Mouse (Mus musculus) adrenal gland, adult 18-20 months (tissue): ENCODE measurements at regions not wholly inside any gene's neighbourhood (a gene's known extent, or its start where the extent isn't known, plus 50 kb on each side); places are given as distances from the start of the nearest gene placed in this dataset.

Source experiments
- DNase-seq, 2 experiments: peaks; one replicate each; pipeline ENCODE4 v3.0.0; 2021 to 2022; ENCODE audit warnings: low spot score in 2 of 2

DNA sequence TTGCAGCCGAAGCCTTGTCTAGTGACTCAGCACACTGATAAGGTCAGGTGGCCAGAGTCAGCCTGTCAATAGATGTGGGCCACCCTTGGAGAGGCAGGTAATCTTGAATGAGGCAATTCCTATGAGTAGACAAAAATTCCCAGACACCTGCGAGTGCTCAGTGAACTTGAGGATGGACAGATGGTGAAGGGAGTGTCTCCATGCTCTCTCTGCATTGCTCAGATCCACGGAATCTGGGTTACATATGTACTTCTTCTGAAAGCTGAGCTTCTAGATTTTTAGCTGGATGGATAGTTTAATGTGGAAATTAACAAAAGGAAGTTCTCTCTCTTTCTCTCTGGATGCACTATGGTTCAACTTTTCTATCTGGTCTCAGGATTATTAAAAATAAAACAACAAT, 396.6 kb upstream of the Fbxo33 start:
- no peak for DNase-seq

DNA sequence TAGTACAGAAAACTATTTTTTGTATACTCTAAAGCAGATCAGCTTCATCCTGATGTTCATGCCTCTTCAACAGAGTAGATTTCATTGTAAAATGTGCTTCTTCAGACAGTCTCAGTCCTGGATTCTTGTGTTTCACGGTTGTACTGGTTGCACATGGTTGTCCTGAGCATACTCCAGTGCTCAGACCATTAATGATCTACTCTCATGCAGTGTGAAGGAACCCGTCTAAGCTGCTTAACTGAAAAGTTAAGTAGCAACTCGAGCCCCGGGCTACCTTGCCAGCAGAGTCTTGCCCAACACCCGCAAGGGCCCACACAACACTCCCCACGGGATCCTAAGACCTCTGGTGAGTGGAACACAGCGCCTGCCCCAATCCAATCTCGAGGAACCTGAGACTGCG, 380.3 kb upstream of the Fbxo33 start:
- DNase-seq, result no peak

DNA sequence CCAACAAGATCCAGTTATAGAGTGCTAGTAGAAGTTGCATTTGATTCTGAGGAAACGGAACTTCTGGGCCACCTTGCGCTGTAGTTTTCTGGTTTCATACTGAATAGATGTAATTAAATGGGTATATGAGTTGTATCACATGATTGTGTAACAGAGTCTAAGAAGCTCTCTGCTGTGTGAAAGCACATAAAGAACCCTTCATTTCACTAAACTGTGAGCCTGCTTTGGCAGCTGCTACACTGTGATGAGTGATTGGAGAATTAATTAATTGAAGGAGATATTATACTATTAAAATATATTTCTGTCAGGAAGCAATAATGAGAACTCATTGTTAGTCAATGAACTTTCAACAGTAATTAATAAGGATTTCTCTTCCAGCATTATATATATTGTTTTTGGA, 369.8 kb upstream of the Fbxo33 start:
- no peak for DNase-seq

DNA sequence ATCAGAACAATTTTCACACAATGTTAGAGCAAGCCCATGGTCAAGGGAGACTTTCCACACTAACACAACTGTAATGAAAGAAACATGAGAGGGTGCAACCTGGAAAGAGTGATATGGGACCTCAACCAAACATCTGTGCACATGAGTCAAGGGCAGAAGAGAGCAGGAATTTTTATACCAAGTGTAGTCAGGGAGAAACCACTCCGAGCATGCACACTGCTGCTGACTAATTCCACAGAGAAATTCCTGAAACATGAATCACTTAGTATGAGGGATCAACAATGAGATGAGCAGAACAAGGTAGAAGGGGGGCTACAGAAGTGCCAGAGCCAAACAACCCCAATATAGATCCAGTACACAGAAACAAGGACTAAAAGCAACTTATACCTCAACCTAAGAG, 363.1 kb upstream of the Fbxo33 start:
- DNase-seq, result no peak

DNA sequence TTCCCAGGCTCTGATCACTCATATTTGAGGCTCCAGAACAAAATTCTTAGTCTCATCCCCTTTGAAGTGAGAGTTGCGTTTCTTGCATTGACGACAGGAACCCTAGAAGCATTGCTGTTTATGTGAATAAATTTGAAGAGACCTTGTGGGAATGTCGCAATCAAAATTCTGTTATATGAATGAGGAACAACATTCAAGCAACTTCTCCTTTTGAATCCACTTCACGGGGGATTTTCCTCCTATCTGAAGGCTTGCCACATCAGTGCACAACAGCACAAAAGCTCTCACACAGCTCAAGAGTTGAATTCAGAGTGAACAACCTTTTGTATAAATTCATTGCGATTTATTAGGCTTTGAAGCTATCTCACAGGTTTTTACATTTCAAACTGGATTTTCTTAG, 360.2 kb upstream of the Fbxo33 start:
- no peak for DNase-seq

DNA sequence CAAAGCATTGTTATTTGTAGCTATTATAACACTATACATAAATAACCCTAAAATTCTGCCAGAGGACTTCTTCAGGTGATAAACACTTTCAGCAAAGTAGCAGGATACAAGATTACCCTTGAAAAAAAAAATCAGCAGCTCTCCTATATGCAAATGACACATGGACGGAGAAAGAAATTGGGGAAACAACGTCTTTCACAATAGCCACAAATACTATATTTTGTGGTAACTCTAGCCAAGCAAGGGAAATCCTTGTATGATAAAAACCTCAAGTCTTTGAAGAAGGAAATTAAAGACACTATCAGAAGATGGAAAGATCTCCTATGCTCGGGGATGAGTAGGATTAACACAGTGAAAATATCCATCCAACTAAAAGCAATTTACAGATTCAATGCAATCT, 344.4 kb upstream of the Fbxo33 start:
- DNase-seq, result no peak

DNA sequence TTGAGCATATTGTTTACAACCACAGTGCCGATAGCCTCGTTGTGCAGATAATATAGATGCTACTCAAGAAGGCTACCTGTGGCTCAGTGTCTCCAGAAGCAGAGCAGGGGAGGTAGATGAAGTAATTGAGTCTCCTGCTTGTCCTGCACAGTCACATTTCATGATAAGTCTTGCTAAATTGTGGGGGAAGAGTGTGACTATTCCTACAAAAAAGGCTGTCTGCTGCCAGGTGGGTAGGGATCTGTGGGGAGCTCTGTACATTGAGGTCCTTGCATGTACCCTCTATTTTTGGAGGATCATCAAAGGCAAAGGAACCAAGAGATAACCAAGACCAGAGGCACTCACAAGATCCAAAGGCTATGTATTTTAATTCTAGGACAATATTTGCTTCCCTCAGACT, 320.3 kb upstream of the Fbxo33 start:
- no peak for DNase-seq

DNA sequence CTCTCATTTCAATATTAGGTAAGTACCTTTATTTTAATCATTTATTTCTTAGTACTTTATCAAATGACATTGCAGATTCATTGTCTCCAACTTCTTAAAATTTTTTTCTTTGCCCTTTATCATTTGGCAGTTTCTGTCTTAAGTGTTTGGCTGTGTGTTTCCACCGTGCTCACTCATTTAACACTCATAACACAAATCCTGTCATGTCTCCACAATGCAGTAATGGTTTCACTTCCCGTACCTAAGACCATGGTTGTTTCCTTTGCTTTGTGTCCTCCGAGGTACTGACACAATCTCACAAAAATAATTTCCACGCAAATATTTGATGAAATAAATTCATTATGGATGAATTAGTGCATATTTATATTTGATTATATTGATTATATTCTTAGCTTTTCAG, 311.0 kb upstream of the Fbxo33 start:
- DNase-seq, result no peak

DNA sequence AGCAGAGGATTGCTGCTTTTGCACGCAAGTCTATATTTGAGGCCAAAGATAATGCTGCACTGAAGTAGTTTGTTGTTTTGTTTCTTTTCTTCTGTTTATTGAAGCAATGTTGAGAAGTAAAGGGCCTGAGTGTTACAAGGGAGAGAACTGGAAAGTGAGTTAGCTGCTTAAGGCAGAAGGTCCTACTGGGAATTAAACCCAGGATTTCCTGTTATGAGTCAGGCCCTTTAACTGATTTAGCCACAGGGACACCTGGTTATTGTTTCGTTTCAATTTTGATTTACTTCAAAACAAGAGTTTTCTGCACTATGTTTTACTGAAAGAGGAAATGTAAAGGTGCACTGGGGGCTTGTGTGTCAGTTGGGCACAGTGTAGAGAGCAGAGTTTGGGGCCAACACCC, 303.8 kb upstream of the Fbxo33 start:
- no peak for DNase-seq

DNA sequence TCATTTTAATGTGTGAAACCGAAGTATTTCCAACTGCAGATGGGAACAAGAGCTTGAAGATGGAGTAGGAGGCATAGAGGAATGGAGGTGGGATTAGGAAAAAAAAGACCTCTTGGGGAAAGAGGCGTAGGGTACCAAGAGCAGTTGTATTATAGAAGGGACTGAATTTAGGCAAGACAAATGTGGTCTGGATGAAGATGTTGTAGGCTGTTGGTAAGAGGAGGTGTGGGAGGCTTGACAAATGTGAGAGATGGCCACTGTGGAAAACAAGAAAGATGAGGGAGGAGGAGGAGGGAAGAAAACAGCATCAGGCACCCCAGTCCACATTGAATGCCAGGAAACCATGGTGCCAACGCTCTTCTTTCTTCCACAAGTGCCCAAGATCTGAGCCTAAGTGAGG, 302.4 kb upstream of the Fbxo33 start:
- no peak for DNase-seq

DNA sequence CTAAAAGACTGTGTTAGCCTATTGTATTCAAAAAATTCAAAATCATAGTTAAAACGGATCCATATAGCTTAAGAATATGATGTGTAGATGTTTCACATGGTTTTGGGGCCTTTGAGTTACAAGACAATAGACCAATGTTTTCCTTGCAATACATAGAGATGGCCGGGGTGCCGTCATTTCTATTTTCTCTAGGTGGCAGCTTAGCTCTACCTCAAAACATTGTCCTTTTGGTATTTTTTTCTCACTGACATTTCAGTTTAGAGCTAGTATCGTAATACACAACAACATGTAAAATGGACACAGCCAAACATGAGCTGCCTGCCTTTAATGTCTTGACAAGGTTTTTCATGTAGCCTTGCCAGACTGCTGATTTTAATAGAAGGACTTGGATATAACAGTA, 290.3 kb upstream of the Fbxo33 start:
- DNase-seq, result no peak

DNA sequence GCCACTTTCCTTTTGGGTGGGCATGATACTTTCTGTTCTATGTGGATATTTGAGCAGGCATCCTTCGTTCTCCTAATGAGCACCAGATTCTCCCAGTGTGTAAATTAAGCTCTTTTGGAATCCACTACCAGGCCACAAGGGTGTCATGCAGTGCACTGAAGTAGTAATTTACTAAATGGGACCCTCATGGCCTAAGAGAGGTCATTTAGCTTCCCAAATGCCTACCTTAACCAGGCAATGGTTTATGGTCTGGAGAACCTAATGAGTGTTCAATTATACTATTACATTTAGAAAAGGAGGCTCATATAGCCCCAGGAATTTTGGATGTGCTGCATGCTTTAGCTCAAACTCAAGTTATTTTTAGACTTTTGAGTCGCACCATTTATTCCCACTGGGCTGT, 289.6 kb upstream of the Fbxo33 start:
- no peak for DNase-seq

DNA sequence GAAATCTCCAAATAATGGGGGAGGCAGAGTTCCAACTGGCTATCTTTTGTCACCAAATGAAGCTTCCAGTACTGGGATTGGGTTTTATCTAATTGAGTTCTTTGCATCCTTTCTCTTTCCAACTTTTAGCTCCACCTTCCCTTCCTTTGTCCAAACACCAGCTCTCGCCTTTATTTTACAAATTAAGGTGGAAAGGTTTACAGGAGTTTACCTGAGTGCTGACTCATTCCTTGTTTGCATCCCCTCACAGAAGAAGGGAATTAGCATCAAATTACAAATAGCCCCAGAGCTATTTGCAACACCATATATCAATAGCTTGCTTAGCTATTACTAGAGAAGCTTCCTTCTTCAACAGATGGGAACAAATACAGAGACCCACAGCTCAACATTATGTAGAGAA, 287.9 kb upstream of the Fbxo33 start:
- no peak for DNase-seq

DNA sequence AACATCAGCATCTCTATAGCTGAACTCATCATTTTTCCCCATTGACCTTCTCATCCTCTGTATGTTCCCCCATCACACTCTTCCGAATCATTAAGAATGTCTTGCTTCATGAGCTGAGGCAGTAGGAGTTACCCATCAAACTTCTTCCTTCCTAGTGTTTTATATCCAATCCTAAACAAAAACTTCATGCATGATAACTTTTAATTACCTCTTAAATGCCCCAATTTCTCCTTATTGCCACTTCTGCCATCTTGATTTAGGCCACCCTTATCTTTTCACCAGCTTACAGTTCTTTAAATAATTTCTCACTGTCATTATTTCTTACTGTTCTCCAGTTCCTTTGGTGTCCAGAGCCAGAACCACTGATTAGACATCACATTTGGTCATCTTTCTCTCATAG, 277.9 kb upstream of the Fbxo33 start:
- DNase-seq, result no peak

DNA sequence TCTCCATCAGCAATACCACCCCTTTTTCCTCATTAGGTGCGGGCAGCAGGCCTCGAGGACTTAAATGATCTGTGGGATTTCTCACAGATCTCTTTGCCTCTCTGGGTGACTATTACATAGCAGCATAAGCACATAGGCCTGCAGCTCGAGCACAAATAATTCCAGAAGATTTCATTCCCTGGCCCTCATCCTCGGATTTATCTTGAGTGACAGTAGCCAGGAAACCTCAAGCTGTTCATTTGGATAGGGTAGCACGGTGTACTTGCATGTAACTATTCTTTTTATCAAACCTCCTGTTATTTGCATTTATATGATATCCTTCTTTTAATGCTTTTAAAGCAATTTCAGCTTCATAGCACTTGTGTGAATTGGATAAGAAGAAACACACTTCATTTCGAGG, 268.5 kb upstream of the Fbxo33 start:
- DNase-seq, result no peak

DNA sequence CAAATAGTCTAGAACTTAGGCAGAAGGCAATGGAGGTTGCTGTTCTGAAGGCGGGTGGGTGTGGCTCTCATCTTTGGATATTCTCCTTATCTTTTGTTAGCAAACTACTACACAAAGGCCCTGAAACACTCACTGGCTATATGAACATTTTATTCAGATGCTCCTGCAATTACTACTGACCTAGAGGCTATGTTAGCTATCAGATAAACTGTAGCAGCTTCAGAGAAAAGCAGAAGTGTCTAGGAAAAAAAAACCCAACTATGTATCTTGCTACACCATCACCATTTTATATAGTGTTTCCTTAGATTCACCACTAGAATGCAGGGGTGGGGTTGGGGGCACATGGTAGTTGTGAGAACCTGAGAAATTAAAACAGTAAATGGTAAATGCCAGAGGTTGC, 268.0 kb upstream of the Fbxo33 start:
- DNase-seq, result no peak

DNA sequence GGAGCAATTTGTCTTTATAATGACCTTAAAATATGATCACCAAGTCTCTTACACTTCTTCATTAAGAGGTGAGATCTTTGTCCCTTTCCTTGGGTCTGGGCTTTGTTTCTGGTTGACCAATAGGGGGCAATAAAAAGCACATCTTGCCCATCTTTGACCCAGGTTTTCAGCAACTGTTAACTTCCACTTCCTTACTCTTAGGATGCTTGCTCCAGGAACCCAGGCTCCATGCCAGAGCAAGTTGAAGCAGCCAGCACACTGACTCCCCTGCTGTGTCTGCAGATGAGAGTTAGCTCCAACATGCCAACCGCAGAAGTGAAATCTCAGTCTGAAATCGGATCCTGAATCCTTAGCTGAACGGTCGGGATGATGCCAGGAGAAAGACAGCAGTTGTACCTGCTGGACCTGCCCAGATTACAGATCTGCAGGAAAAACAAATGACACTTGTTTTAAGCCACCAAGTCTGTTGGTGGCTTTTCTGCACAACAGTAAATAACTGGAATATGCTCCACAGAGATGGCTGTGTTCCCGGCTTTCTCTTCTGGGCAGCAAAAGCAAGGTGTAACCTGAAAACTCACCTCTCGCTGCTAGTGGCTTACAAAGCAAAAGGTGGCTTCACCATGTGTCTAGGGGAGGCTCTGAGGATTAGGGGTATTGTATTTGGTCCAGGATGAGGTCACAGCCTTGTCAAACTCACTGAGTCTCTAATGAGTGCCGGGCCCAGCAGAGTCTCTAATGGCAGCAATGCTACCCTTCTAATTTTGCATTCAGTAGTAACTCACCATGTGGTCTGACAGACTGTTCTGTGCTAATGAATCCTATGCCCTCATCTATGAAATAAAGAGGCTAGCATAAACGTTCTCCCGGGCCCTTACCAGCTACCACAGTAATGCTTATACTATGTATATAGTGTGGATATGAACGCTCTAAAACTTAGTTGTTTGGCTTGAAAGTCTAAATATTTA, 241.8 kb upstream of the Fbxo33 start:
- DNase-seq, result no peak

DNA sequence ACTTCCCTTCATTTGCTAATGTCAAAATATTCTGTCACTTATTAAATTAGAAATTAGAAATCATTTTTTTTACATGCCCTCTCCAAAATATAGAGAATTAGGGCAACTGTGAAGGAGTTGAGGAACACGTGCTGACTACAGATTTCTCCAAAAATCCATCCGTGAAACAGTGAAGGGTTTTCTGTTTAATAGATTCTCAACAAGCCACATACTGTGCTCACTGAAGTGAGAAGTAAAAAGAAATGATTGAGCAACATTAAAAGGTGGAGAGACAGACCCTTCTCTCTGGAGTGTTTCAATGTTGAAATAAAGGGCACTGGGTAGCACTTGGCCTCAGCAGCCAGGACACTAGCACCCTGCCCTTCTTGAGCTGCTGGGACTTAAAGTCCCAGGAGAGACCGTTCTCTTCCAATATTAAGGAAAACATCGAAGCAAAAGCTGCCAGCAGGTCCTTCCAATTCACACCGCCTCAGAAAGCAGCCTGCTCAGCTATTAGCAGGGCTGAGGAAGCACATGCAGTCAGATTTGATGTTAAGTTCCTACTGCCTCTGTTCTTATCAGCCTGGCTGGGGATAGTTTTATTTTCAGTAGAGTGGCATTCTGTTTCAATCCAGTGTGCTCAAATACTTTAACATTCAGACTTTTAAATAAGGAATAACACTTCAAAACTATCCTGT, 236.8 kb upstream of the Fbxo33 start:
- no peak for DNase-seq

DNA sequence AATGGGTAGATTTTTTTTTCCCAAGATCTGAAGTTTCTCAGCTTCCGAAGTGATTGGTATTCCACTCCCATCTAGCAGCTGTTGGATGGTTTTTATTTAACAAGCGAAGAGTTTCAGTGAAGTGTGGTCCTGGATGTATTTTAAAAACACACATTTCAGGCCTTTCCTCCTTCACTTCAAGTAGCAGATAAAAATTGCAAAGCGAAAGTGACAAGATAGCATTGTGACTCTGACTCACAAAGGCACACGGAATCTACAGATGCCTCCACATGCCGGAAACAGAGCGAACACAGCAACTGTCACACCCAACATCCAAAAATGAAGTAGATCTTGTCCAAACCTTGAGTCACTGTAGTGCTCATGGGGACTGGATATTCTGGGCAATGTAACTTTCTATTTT, 195.5 kb upstream of the Fbxo33 start:
- DNase-seq, result no peak

DNA sequence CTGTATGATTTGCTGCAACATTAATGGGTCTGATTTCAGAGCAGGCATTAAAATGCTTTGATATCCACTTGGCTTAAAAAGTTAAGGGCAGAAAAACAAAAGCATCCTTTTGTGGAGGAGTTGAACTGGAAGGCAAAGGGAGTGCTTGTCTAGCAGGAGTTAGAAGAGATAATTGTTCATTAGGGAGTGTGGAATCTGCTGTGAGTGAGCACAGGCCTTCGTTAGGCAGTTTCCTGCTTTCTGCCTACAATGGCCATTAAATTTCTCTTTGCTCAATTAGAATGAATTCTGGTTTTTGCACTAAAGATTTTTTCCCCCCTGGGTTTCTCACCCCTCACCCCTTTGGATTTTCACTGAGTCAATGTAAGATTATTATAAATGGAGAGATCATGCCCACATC, 192.0 kb upstream of the Fbxo33 start:
- DNase-seq, result no peak

DNA sequence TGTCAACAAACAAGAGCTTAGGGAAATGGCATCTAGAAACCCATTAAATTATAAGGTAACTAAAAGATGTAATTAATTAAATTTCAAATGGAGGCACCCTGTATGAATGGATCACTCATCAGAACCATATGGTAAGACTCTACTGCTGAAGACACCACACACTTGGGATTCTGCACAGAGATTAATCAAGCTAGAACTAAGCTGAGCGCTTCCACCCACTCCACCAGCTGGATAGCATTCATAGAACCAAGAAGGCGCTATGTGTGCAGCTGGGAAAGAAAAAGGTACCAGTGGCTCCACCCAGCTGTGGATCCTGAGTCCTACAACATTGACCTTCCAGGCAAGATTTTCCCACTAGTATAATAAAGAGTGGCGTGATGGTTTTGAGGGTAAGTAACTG, 171.6 kb upstream of the Fbxo33 start:
- no peak for DNase-seq

DNA sequence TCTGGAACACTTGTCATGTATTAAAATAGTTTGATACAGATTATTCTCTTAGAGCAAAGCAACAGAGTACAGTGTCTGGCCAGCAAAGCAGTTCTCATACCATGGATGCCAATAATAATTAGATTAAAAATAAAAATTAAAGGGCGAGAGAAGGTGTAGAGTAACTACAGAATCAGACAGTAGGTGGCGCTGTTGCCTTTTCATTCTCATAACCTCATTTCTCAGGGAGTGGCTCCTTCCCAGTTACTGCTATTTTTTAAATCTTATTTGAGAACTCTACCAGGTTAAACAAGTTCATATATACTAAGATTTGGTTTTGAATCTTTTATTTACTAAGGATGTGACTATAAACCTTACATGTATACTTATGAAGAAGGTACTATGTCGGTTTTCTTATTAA, 163.3 kb upstream of the Fbxo33 start:
- DNase-seq, result peak; percentile 33 to 34

DNA sequence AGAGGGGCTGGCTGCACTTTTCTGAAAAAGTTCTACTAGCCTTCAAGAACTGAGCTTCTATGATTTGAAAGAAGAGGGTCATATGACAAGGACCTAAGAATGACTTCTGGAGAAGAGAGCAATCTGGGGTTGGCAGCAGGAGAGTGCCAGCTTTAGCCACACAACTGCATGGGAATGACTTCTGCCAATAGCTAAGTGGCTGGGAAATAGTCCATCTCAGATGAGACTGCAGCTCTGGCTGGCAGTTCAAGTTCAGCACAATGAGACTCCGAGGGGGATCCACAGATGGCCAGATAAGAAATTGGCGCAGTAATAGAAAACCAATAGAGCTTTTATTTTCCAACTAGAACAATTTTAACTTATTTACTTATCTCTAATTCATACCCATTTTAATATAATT, 122.1 kb upstream of the Fbxo33 start:
- DNase-seq, result no peak
